Mouse (Mus musculus): ENCODE measurements around the gene Nfu1. TPM values are rescaled to one million over a fixed set of nuclear protein-coding genes. Genes with fewer than 3 reads are reported as not detected.

Gene Nfu1
- polyA plus RNA-seq, 1 experiment, result 77.5 TPM

DNA sequence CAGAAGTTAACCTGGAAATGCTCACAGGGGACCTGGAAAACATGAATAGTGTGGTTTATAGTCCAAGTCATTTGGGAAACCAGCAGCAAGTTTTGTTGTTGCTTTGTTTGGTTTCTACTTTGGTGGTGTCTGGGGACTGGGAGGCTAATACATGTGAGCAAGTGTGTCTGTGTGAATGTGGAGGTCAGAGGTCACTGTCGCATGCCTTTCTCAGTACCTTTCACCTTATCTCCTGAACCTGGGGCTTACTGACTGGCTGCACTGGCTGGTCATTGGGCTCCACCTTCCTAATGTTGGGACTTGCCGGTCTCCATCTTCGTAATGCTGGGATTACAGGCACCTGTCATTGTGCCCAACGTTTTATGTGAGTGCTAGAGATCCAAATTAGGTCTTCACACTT is 61.6 kb downstream of the Nfu1 start:
- no peaks in the 10 kb centered on the region for H3K27me3 ChIP-seq (ENCODE audit: control insufficient read depth, insufficient read depth, low read length, poor library complexity, severe bottlenecking)

DNA sequence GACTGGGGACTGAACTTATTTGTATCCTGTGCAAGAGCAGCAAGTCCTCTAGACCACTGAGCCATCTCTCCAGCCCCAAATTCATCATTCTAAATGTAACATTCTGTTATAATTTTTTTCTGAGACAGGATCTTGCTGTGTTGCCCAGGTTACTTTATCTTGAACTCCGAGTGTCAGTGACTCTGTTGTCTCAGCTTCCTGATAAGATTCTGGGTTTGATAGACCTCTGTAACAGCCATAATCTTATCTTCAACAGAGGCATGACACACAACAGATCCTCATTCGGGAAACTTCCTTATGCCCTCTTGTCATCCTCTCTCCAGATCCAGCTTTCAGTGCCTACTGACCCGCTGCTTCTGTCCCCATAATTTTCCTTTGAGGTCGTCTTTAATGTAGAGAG is 63.7 kb downstream of the Nfu1 start:
- peaks cover 5% of the 10 kb centered on the region for H3K36me3 ChIP-seq (ENCODE audit: control insufficient read depth, insufficient read depth, low read length, poor library complexity, severe bottlenecking)
- no peaks in the 10 kb centered on the region for H3K9me3 ChIP-seq (replicated peaks; ENCODE audit: control insufficient read depth, insufficient read depth, low read length, poor library complexity, severe bottlenecking)
- H3K9ac ChIP-seq (ENCODE audit: low read depth, poor library complexity, severe bottlenecking), result no peak overlapping the region
- H3K4me3 ChIP-seq (ENCODE audit: low read depth, low read length), result no peak overlapping the region
- TF ChIP-seq POLR2A (IDR thresholded peaks at IDR 0.05; ENCODE audit: insufficient read depth, low read length), result no peak
- no peak for TF ChIP-seq EP300 (IDR thresholded peaks at IDR 0.05; ENCODE audit: insufficient read depth, low read depth, low read length)
- no peak for TF ChIP-seq CTCF (IDR thresholded peaks at IDR 0.05; ENCODE audit: low read depth, low read length)
- H3K27ac ChIP-seq (ENCODE audit: insufficient read depth, low read length), result no peak overlapping the region
- no peaks in the 10 kb centered on the region for H3K4me1 ChIP-seq (ENCODE audit: control insufficient read depth, insufficient read depth, low read length)
- no peaks in the 10 kb centered on the region for H3K27me3 ChIP-seq (ENCODE audit: control insufficient read depth, insufficient read depth, low read length, poor library complexity, severe bottlenecking)

More for the DNA sequence above, 61.6 kb downstream of the Nfu1 start:
- TF ChIP-seq EP300 (IDR thresholded peaks at IDR 0.05; ENCODE audit: insufficient read depth, low read depth, low read length), result no peak
- TF ChIP-seq POLR2A (IDR thresholded peaks at IDR 0.05; ENCODE audit: insufficient read depth, low read length), result no peak
- no peak for TF ChIP-seq CTCF (IDR thresholded peaks at IDR 0.05; ENCODE audit: low read depth, low read length)
- no peak overlapping the region for H3K4me3 ChIP-seq (ENCODE audit: low read depth, low read length)
- no peaks in the 10 kb centered on the region for H3K4me1 ChIP-seq (ENCODE audit: control insufficient read depth, insufficient read depth, low read length)
- no peak overlapping the region for H3K9ac ChIP-seq (ENCODE audit: low read depth, poor library complexity, severe bottlenecking)
- H3K36me3 ChIP-seq (ENCODE audit: control insufficient read depth, insufficient read depth, low read length, poor library complexity, severe bottlenecking), result peaks cover 3% of the 10 kb centered on the region
- H3K27ac ChIP-seq (ENCODE audit: insufficient read depth, low read length), result no peak overlapping the region
- no peaks in the 10 kb centered on the region for H3K9me3 ChIP-seq (replicated peaks; ENCODE audit: control insufficient read depth, insufficient read depth, low read length, poor library complexity, severe bottlenecking)

DNA sequence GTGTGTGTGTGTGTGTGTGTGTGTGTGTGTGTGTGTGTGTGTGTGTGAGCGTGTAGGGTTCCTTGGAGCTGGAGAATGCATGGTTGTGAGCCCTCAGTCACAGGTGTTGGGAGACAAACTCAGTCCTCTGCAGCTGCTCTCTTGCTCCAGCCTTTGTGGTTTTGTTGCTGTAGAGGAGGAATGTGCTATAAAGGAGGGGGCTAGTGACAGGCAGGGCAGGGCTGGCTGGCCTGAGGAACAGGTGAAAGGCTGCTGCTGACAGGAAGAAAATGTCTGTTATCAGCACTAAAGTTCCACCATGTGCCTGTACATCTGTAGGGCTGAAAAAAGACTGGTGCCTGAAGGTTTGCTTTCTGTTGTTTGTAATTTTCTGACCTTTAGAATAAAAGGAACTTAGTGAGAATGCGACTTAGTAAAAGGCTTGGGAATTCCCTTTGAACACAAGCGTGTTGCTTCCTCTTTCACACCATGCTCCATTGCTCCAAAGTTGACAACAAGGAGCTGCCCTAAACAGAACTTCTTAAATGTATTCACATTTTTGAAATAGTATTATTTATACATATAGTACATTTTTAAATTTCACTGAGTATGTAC is 66.2 kb downstream of the Nfu1 start:
- Histone ChIP-seq H3K27me3 (ENCODE audit: control insufficient read depth, insufficient read depth, low read length, poor library complexity, severe bottlenecking) (no peaks in the 10 kb centered on the region), H3K9ac (ENCODE audit: low read depth, poor library complexity, severe bottlenecking) (no peak overlapping the region)

More for the DNA sequence above, 66.2 kb downstream of the Nfu1 start:
- TF ChIP-seq EP300 (IDR thresholded peaks at IDR 0.05; ENCODE audit: insufficient read depth, low read depth, low read length) (no peak), POLR2A (IDR thresholded peaks at IDR 0.05; ENCODE audit: insufficient read depth, low read length) (no peak), CTCF (IDR thresholded peaks at IDR 0.05; ENCODE audit: low read depth, low read length) (no peak)
- Histone ChIP-seq H3K36me3 (ENCODE audit: control insufficient read depth, insufficient read depth, low read length, poor library complexity, severe bottlenecking) (peaks cover 2% of the 10 kb centered on the region), H3K4me3 (ENCODE audit: low read depth, low read length) (no peak overlapping the region), H3K9me3 (replicated peaks; ENCODE audit: control insufficient read depth, insufficient read depth, low read length, poor library complexity, severe bottlenecking) (no peaks in the 10 kb centered on the region), H3K27ac (ENCODE audit: insufficient read depth, low read length) (no peak overlapping the region), H3K4me1 (ENCODE audit: control insufficient read depth, insufficient read depth, low read length) (no peaks in the 10 kb centered on the region)

Other genes starting within 250 kb of the Nfu1 start
- gene Anxa4, start 215.7 kb upstream of the Nfu1 start, polyA plus RNA-seq (2011; ENCODE audit: insufficient read depth, insufficient read length, low read depth, missing spikeins), result 36.7 and 37.8 TPM in 2 replicates
- 31.1 and 38.2 TPM in 2 replicates for gene Aak1, start 159.7 kb upstream of the Nfu1 start, polyA plus RNA-seq (2011; ENCODE audit: insufficient read depth, insufficient read length, low read depth, missing spikeins)
- 48.1 and 54.6 TPM in 2 replicates for gene Gfpt1, start 33.6 kb downstream of the Nfu1 start, polyA plus RNA-seq (2011; ENCODE audit: insufficient read depth, insufficient read length, low read depth, missing spikeins)
- 0.37 and 0.61 TPM in 2 replicates for gene D6Ertd527e, start 95.5 kb downstream of the Nfu1 start, polyA plus RNA-seq (2011; ENCODE audit: insufficient read depth, insufficient read length, low read depth, missing spikeins)